Mouse (Mus musculus) forebrain, embryonic 13.5 days (tissue): ENCODE results near the gene Scn4b. TPM values are rescaled to one million over a fixed set of nuclear protein-coding genes. Genes with fewer than 3 reads are reported as not detected.

Source experiments
- ATAC-seq: fragments of 200-750 bp; cut with Nextera tagmentation; 2 replicates; pipeline ENCODE4 v1.8.0; 2017
- H3K27ac ChIP-seq: fragments of 300-500 bp; sonication (generic); 2 replicates; pipeline ENCODE4 v1.5.1; 2015; ENCODE audit warnings: inconsistent platforms, mild to moderate bottlenecking, moderate library complexity
- H3K27me3 ChIP-seq: fragments of 300-500 bp; sonication (generic); 2 replicates; pipeline ENCODE4 v1.6.1; 2015; ENCODE audit warnings: mild to moderate bottlenecking, inconsistent platforms
- H3K36me3 ChIP-seq: fragments of 300-500 bp; sonication (generic); 2 replicates; pipeline ENCODE4 v1.6.1; 2015; ENCODE audit warnings: mild to moderate bottlenecking, inconsistent platforms; ENCODE audit not compliant: poor library complexity, severe bottlenecking
- H3K4me1 ChIP-seq: fragments of 300-500 bp; sonication (generic); 2 replicates; pipeline ENCODE4 v1.6.1; 2015; ENCODE audit warnings: inconsistent platforms
- H3K4me2 ChIP-seq: fragments of 300-500 bp; sonication (generic); 2 replicates; pipeline ENCODE4 v1.6.1; 2015; ENCODE audit warnings: inconsistent platforms, mild to moderate bottlenecking, moderate library complexity
- H3K4me3 ChIP-seq: fragments of 300-500 bp; sonication (generic); 2 replicates; pipeline ENCODE4 v1.5.1; 2015; ENCODE audit warnings: mild to moderate bottlenecking, inconsistent platforms
- H3K9ac ChIP-seq: fragments of 300-500 bp; sonication (generic); 2 replicates; pipeline ENCODE4 v1.6.1; 2015; ENCODE audit warnings: mild to moderate bottlenecking, inconsistent platforms
- H3K9me3 ChIP-seq: fragments of 300-500 bp; sonication (generic); replicated peaks from 2 replicates; pipeline ENCODE4 v1.6.1; 2016; ENCODE audit warnings: inconsistent platforms
- WGBS: fragments of 180-500 bp; shearing (Covaris S2); methylation state at CpG from one replicate; pipeline ENCODE4 v1.1.7; 2015; 5-methylcytosine and 5-hydroxymethylcytosine counted together
- polyA plus RNA-seq: library from polyadenylated mRNA; unstranded; fragments of >200 nt; fragmentation: Nextera tagmentation; extraction: Ambion mirVana; gene quantifications from 2 replicates; pipeline ENCODE4 v1.2.1, GENCODE M21; 2015

The Scn4b gene
- polyA plus RNA-seq, 1 experiment from 2014 or later: 0.18 TPM

DNA sequence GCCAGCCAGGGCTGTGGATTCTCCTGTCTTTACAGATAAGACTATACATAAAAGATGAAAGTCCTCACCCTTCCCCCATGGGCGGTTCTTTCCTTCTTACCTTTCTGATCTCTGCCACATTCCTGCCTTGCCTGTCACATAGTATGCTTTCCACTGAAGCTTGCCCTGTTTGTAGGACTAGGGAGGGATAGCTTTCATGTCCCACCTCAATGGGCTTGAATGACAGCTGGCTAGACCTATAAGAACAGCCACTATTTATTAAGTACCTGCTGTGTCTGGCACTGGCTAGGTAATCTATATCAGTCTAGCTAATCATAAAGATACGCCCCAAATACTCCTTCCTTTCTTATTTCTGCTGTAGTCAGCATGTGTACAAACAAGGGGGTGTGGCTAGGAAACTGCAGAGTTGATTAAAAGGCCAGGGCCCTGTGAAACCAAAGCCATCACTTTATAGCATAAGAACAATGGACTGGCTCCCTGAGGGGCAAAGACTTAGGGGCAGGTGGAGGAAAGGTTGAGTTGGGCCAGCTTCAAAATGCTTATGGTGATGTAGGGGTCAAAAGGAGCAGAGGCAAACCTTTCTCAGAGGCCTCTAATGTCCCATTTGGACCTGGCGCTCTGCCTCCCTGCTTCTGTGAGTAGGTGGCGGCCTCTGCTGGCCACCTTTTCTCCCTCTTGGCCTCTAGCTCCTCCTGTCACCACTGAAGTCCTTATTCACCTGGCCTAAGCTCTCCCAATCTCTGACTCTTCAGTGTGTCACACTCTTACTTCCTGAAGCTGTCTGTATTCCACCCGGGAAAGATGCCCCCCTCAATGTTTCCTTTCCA is 4.5 kb upstream of the Scn4b start:
- ATAC-seq: no peak
- Histone ChIP-seq H3K27me3 (peaks cover 70% of the 10 kb centered on the region), H3K27ac (no peak overlapping the region), H3K4me1 (peaks cover 14% of the 10 kb centered on the region), H3K9ac (no peak overlapping the region), H3K4me3 (no peak overlapping the region), H3K9me3 (no peaks in the 10 kb centered on the region), H3K36me3 (no peaks in the 10 kb centered on the region), H3K4me2 (no peak overlapping the region)
- WGBS: 26% methylated on average over 5 of the region's 5 CpGs

DNA sequence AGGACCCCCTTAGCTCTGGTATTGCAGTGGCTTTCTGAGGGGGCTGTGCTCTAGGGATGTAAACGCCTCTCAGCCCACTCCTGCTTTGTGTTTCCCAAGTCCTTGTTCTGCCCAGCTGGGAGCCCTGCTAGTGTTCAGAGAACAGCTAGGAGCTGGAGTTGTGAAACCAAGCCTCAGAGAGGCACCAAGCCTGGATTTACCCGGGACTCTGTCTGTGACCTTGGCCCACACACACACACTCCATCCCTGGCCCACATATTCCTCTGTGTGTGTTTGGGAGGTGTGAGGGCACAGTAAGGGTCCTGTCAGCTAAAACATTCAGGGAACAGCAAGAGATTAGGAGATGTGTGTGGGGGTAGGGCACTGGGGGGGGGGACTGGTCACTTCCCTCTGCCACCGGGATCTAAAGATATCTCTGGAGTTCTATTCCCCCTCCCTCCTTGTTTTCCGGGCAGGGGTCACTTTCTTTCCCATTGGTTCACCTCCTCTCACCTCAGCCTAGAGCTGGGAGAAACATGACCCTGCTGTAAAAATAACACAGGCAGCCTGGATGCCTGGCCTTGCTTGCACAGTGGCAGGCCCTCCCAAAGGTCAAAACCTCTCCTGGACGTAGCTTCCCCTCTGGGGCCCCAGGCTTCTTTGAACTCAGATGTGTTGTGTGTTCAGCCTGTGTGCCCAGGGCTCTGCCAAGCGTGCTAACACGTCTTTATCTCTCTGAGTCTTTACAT is 1.6 kb upstream of the Scn4b start:
- H3K4me3 ChIP-seq: no peak overlapping the region
- no peak for ATAC-seq
- no peak overlapping the region for H3K9ac ChIP-seq
- H3K4me1 ChIP-seq: peaks cover 29% of the 10 kb centered on the region
- peaks cover 86% of the 10 kb centered on the region for H3K27me3 ChIP-seq
- no peak overlapping the region for H3K27ac ChIP-seq
- no peaks in the 10 kb centered on the region for H3K9me3 ChIP-seq
- no peaks in the 10 kb centered on the region for H3K36me3 ChIP-seq
- H3K4me2 ChIP-seq: no peak overlapping the region
- 18% methylated on average over 7 of the region's 7 CpGs for WGBS

GRCm38 (mm10) chr9:45139082-45139481 is 887 bp downstream of the Scn4b start:
- ATAC-seq: no peak
- H3K4me2 ChIP-seq: peak overlapping the region; percentile 86
- no peak overlapping the region for H3K27ac ChIP-seq
- under 1% methylated on average over 7 of the region's 7 CpGs for WGBS
- peak overlapping the region; percentile 50 for H3K4me3 ChIP-seq
- H3K4me1 ChIP-seq: peaks cover 30% of the 10 kb centered on the region
- 0 out of 2 replicates have a peak overlapping the region, but pooled peaks have one; percentile 59 for H3K9ac ChIP-seq
- no peaks in the 10 kb centered on the region for H3K36me3 ChIP-seq
- H3K9me3 ChIP-seq: no peaks in the 10 kb centered on the region
- H3K27me3 ChIP-seq: peaks cover 94% of the 10 kb centered on the region

DNA sequence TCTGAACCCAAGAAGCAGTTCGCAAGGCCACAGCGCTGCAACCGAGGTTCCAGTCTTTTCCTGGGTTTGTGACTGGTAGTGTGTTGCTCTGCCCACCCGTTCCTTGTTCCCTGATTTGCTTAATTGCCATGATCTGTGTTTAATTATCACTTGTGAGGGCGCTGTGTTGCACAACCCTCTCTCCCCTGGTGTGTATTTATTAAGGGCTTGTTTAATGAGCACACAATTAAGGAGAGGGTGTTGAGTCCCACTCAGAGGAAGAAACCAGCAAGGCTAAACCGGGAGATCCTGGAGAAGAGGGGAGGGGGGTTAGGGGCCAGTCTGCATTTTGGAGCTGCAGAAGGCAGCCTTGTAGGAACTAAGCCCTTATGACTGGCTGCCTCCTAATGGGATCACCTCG is 2.8 kb downstream of the Scn4b start:
- no peak overlapping the region for H3K4me2 ChIP-seq
- 20% methylated on average over 7 of the region's 7 CpGs for WGBS
- ATAC-seq: no peak
- H3K27me3 ChIP-seq: peaks cover 94% of the 10 kb centered on the region
- no peak overlapping the region for H3K27ac ChIP-seq
- no peaks in the 10 kb centered on the region for H3K36me3 ChIP-seq
- H3K4me1 ChIP-seq: peaks cover 36% of the 10 kb centered on the region
- H3K9ac ChIP-seq: no peak overlapping the region
- H3K4me3 ChIP-seq: no peak overlapping the region
- no peaks in the 10 kb centered on the region for H3K9me3 ChIP-seq

GRCm38 (mm10) chr9:45142686-45143085 is 4.5 kb downstream of the Scn4b start:
- 64% methylated on average over 3 of the region's 3 CpGs for WGBS
- H3K9me3 ChIP-seq: no peaks in the 10 kb centered on the region
- peaks cover 37% of the 10 kb centered on the region for H3K4me1 ChIP-seq
- H3K36me3 ChIP-seq: no peaks in the 10 kb centered on the region
- no peak for ATAC-seq
- H3K27ac ChIP-seq: no peak overlapping the region
- H3K4me3 ChIP-seq: no peak overlapping the region
- no peak overlapping the region for H3K4me2 ChIP-seq
- H3K9ac ChIP-seq: no peak overlapping the region
- peaks cover 93% of the 10 kb centered on the region for H3K27me3 ChIP-seq

- Histone ChIP-seq H3K9me3 (no peaks in the 10 kb centered on the region), H3K4me2 (peak overlapping the region; percentile 67), H3K27me3 (peaks cover 77% of the 10 kb centered on the region), H3K27ac (no peak overlapping the region), H3K4me3 (peak overlapping the region; percentile 32), H3K4me1 (peaks cover 17% of the 10 kb centered on the region), H3K36me3 (no peaks in the 10 kb centered on the region), H3K9ac (peak overlapping the region; percentile 58)
- ATAC-seq: 0 out of 2 replicates have a peak, but pooled peaks have one; percentile 8
- WGBS: 4% methylated on average over 27 of the region's 27 CpGs
Measured at GRCm38 (mm10) chr9:45145533-45146266, 7.5 kb downstream of the Scn4b start.

- ATAC-seq: no peak
- peaks cover 82% of the 10 kb centered on the region for H3K27me3 ChIP-seq
- H3K27ac ChIP-seq: no peak overlapping the region
- H3K4me3 ChIP-seq: peak overlapping the region; percentile 32
- WGBS: 0% methylated on average over 5 of the region's 5 CpGs
- peaks cover 12% of the 10 kb centered on the region for H3K4me1 ChIP-seq
- H3K36me3 ChIP-seq: no peaks in the 10 kb centered on the region
- H3K9me3 ChIP-seq: no peaks in the 10 kb centered on the region
- H3K4me2 ChIP-seq: peak overlapping the region; percentile 67
- H3K9ac ChIP-seq: peak overlapping the region; percentile 58
Measured at GRCm38 (mm10) chr9:45146267-45146597, 8.0 kb downstream of the Scn4b start.

- Histone ChIP-seq H3K4me1 (peaks cover 2% of the 10 kb centered on the region; the same call in 1 of the 2 replicates), H3K4me2 (no peak overlapping the region), H3K9ac (no peak overlapping the region), H3K9me3 (no peaks in the 10 kb centered on the region), H3K27ac (no peak overlapping the region), H3K27me3 (peaks cover 38% of the 10 kb centered on the region), H3K4me3 (no peak overlapping the region), H3K36me3 (no peaks in the 10 kb centered on the region)
- WGBS: 62% methylated on average over 1 of the region's 1 CpGs
- no peak for ATAC-seq
Measured at GRCm38 (mm10) chr9:45150933-45151332, 12.7 kb downstream of the Scn4b start.

GRCm38 (mm10) chr9:45153361-45153760 is 15.2 kb downstream of the Scn4b start:
- no peak overlapping the region for H3K4me2 ChIP-seq
- no peak overlapping the region for H3K9ac ChIP-seq
- no peak overlapping the region for H3K27ac ChIP-seq
- no peak overlapping the region for H3K4me3 ChIP-seq
- ATAC-seq: no peak
- H3K36me3 ChIP-seq: no peaks in the 10 kb centered on the region
- H3K4me1 ChIP-seq: no peaks in the 10 kb centered on the region
- H3K27me3 ChIP-seq: peaks cover 21% of the 10 kb centered on the region
- WGBS: 77% methylated on average over 7 of the region's 7 CpGs
- no peaks in the 10 kb centered on the region for H3K9me3 ChIP-seq

DNA sequence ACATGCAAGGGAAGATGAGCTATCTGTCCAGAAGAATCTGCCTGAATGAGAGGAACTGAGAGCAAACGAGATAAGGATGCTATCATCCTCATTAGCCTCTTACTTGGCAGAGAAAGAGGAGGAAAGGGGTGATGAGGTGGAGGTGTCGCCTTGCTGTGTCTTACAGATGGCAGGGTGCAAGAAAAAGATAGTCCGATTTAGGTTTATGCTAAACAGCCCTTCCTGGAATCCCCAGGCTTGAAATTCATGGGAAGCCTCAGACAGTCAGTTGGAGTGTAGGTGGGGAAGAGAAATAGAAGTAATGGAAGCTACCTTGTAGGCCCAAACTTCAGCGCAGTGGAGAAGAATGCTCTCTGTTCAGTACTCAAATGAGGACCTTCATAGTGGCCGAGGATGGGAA is 29.7 kb downstream of the Scn4b start:
- Histone ChIP-seq H3K4me2 (no peak overlapping the region), H3K4me1 (no peaks in the 10 kb centered on the region), H3K9ac (no peak overlapping the region), H3K4me3 (no peak overlapping the region), H3K27me3 (no peaks in the 10 kb centered on the region), H3K36me3 (no peaks in the 10 kb centered on the region), H3K27ac (no peak overlapping the region), H3K9me3 (no peaks in the 10 kb centered on the region)
- ATAC-seq: no peak
- 76% methylated on average over 5 of the region's 5 CpGs for WGBS

DNA sequence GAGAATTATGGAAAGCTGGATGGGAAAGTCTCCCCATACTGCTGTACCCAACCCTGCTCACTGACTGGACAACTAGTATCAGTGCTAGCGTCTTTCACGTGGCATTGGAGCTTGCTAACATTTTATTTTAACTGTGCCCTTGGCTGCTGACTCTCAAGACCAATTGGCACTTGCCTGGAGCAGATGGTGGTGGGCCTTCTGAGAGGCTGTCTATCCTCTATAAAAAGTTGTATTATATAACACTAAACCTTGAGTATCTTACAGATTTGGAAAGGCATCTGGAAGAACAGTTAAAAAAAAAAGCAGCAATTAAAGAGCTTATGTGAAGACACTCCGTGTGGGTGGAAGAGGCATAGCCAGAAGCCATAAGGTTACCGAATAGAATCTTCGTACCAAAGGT is 32.0 kb downstream of the Scn4b start:
- H3K27me3 ChIP-seq: no peaks in the 10 kb centered on the region
- no peak overlapping the region for H3K9ac ChIP-seq
- no peak for ATAC-seq
- 90% methylated on average over 5 of the region's 5 CpGs for WGBS
- H3K27ac ChIP-seq: no peak overlapping the region
- H3K4me3 ChIP-seq: no peak overlapping the region
- H3K9me3 ChIP-seq: no peaks in the 10 kb centered on the region
- no peaks in the 10 kb centered on the region for H3K4me1 ChIP-seq
- no peak overlapping the region for H3K4me2 ChIP-seq
- no peaks in the 10 kb centered on the region for H3K36me3 ChIP-seq

DNA sequence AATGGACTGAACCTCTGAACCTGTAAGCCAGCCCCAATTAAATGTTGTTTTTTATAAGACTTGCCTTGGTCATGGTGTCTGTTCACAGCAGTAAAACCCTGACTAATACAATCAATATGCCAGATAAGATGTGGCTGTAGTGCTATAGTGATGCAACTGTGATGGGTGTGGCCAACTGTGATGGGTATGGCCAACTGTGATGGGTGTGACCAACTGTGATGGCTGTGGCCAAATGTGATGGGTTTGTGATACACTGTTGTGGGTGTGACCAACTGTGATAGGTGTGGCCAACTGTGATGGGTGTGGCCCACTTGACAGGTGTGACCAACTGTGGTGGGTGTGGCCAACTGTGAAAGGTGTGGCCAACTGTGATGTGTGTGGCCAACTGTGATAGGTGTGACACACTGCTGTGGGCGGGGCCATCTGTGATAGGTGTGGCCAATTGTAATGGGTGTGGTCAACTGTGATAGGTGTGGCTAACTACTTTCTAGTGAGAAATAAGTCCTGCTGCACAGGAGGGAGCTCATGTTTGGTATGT is 32.9 kb downstream of the Scn4b start:
- H3K36me3 ChIP-seq: no peaks in the 10 kb centered on the region
- H3K27ac ChIP-seq: no peak overlapping the region
- no peak overlapping the region for H3K9ac ChIP-seq
- no peak overlapping the region for H3K4me2 ChIP-seq
- no peak for ATAC-seq
- WGBS: 82% methylated on average over 1 of the region's 1 CpGs
- H3K4me1 ChIP-seq: no peaks in the 10 kb centered on the region
- no peaks in the 10 kb centered on the region for H3K27me3 ChIP-seq
- H3K9me3 ChIP-seq: no peaks in the 10 kb centered on the region
- no peak overlapping the region for H3K4me3 ChIP-seq
